ENCODE assay signal across 13 mouse cellular contexts in the genomic region with DNA sequence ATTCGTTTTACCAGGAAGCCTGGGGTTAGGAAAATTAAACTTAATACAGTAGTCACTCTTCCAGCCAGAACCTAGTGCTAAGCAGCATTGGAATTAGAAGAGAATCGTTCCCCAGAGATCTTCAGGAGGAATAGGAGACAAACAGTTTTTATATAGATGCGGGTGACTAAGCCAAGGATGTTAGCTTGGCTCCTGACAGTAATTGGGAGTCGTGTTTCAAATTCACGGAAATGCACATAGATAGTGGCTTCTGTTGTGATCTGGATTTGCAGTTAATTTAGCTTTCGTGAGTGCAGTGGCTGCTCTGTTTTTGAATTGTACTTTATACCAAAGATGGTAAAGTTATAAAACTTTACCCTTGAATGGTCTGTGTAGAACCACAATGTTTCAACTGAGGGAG.
"Had no signal": no experiment of that assay in that cellular context is flagged by ENCODE, and none has a peak within 500 bp of the region (broad histone marks: within the 10 kb centered on the region; RNA-seq: fewer than 3 reads in every experiment).

No protein-coding gene starts in this region.

- H3K4me1 ChIP-seq: midbrain, embryonic 13.5 days; neural tube, embryonic 13.5 days had no signal

- H3K4me2 ChIP-seq: liver, embryonic 11.5 days; liver, embryonic 15.5 days; midbrain, embryonic 13.5 days; neural tube, embryonic 13.5 days had no signal

- H3K9ac ChIP-seq: liver, embryonic 15.5 days; midbrain, embryonic 13.5 days; neural tube, embryonic 13.5 days had no signal

- ATAC-seq: lung, postnatal 0 days; midbrain, embryonic 13.5 days had no signal

- H3K9me3 ChIP-seq: limb, embryonic 10.5 days; liver, embryonic 15.5 days; midbrain, embryonic 13.5 days; neural tube, embryonic 13.5 days had no signal

- H3K4me3 ChIP-seq: layer of hippocampus, adult 2 months; limb, embryonic 10.5 days; liver, embryonic 15.5 days; midbrain, embryonic 13.5 days; neural tube, embryonic 13.5 days had no signal

- H3K36me3 ChIP-seq: limb, embryonic 10.5 days; liver, embryonic 15.5 days; midbrain, embryonic 13.5 days; neural tube, embryonic 13.5 days had no signal

- DNase-seq: kidney, postnatal 4 days; lung, adult 2 months; lung, postnatal 36 days; retina, postnatal 1 day; right cerebral cortex, postnatal 14 days; thymus, postnatal 4 days had no signal

- H3K27ac ChIP-seq: limb, embryonic 10.5 days; liver, embryonic 15.5 days; midbrain, embryonic 13.5 days; neural tube, embryonic 13.5 days had no signal

- H3K27me3 ChIP-seq: liver, embryonic 15.5 days; midbrain, embryonic 13.5 days; neural tube, embryonic 13.5 days had no signal
